Mouse (Mus musculus) myocyte (in vitro differentiated cells): ENCODE results near the gene Gipc1.

Source experiments
- E2F4 ChIP-seq: IDR thresholded peaks from one replicate; pipeline ENCODE4 v1.6.1; 2011; ENCODE audit warnings: mild to moderate bottlenecking, control low read depth, moderate library complexity; ENCODE audit not compliant: insufficient read depth
- MAX ChIP-seq: IDR thresholded peaks from one replicate; pipeline ENCODE4 v1.6.1; 2011; ENCODE audit warnings: low read depth, mild to moderate bottlenecking, control low read depth
- MYOG ChIP-seq, 3 experiments: IDR thresholded peaks; one replicate each; pipeline ENCODE4 v1.6.1; 2011; ENCODE audit warnings: control low read depth in 2 of 3, low read depth in 2 of 3, mild to moderate bottlenecking in 2 of 3; ENCODE audit not compliant: insufficient read length in 2 of 3, control insufficient read depth in 1 of 3, insufficient read depth in 1 of 3
- POLR2A ChIP-seq: IDR thresholded peaks from one replicate; pipeline ENCODE4 v1.6.1; 2011; ENCODE audit warnings: low read depth, mild to moderate bottlenecking, control low read depth, moderate library complexity; ENCODE audit not compliant: insufficient read length
- POLR2AphosphoS2 ChIP-seq: IDR thresholded peaks from one replicate; pipeline ENCODE4 v1.6.1; 2011; ENCODE audit warnings: low read depth, control low read depth; ENCODE audit not compliant: insufficient read length
- REST ChIP-seq: IDR thresholded peaks from one replicate; pipeline ENCODE4 v1.6.1; 2011; ENCODE audit warnings: mild to moderate bottlenecking, control low read depth, moderate library complexity; ENCODE audit not compliant: insufficient read depth, insufficient read length
- SRF ChIP-seq: IDR thresholded peaks from one replicate; pipeline ENCODE4 v1.6.1; 2011; ENCODE audit warnings: low read depth; ENCODE audit not compliant: control insufficient read depth, insufficient read length
- TCF12 ChIP-seq: IDR thresholded peaks from one replicate; pipeline ENCODE4 v1.6.1; 2011; ENCODE audit warnings: mild to moderate bottlenecking, control low read depth; ENCODE audit not compliant: poor library complexity, insufficient read depth, severe bottlenecking
- USF1 ChIP-seq: IDR thresholded peaks from one replicate; pipeline ENCODE4 v1.6.1; 2011; ENCODE audit warnings: low read depth, mild to moderate bottlenecking, control low read depth, moderate library complexity

GRCm38 (mm10) chr8:83611921-83612320 lies 40.6 kb upstream of the Gipc1 start:
- TF ChIP-seq POLR2A = no peak
- TF ChIP-seq SRF = no peak
- no peak for TF ChIP-seq USF1
- TF ChIP-seq MYOG (IDR thresholded peaks at IDR 0.05; ENCODE audit: control insufficient read depth in 1 of 3, insufficient read depth in 1 of 3, insufficient read length in 2 of 3, low read depth in 2 of 3) = no peak
- TF ChIP-seq REST = no peak
- no peak for TF ChIP-seq TCF12
- no peak for TF ChIP-seq E2F4
- no peak for TF ChIP-seq MAX
- TF ChIP-seq POLR2AphosphoS2 = no peak
